Mouse (Mus musculus) MEL (cell line): Measurements from ENCODE around the gene Zfp414. TPM values are rescaled to one million over a fixed set of nuclear protein-coding genes. Genes with fewer than 3 reads are reported as not detected.

Experiments used
- DNase-seq: peaks from one replicate; pipeline ENCODE4 v3.0.0; 2011; ENCODE audit warnings: low read depth, low spot score
- H3K27ac ChIP-seq: 2 replicates; pipeline ENCODE4 v1.5.1; 2012; ENCODE audit warnings: low read depth, mild to moderate bottlenecking, control low read depth, low read length, moderate library complexity; ENCODE audit not compliant: control insufficient read depth
- H3K27me3 ChIP-seq, 2 experiments: fragments of 150-350 bp in 1 of 2; sonication (generic) in 1 of 2; 2 replicates each; pipeline ENCODE4 v1.6.1; 2012; ENCODE audit warnings: low read length in 2 of 2, mild to moderate bottlenecking in 2 of 2, improper control_type of control experiment in 1 of 2, moderate library complexity in 1 of 2; ENCODE audit not compliant: insufficient read depth in 2 of 2, control insufficient read depth in 1 of 2
- H3K36me3 ChIP-seq, 2 experiments: 2 replicates each; pipeline ENCODE4 v1.6.1; 2012 to 2014; ENCODE audit warnings: low read length in 2 of 2, improper control_type of control experiment in 1 of 2, inconsistent platforms in 1 of 2, mild to moderate bottlenecking in 1 of 2; ENCODE audit not compliant: insufficient read depth in 2 of 2, control insufficient read depth in 1 of 2
- H3K4me1 ChIP-seq, 2 experiments: fragments of 150-350 bp in 1 of 2; sonication (generic) in 1 of 2; 2 replicates each; pipeline ENCODE4 v1.6.1; 2012; ENCODE audit warnings: low read length in 2 of 2, improper control_type of control experiment in 1 of 2, mild to moderate bottlenecking in 1 of 2; ENCODE audit not compliant: insufficient read depth in 2 of 2, control insufficient read depth in 1 of 2
- H3K4me3 ChIP-seq, 2 experiments: fragments of 150-350 bp in 1 of 2; sonication (generic) in 1 of 2; 2 replicates each; pipeline ENCODE4 v1.5.1; 2012; ENCODE audit warnings: low read depth in 2 of 2, low read length in 2 of 2, mild to moderate bottlenecking in 2 of 2, moderate library complexity in 2 of 2, control low read depth in 1 of 2, improper control_type of control experiment in 1 of 2; ENCODE audit not compliant: control insufficient read depth in 1 of 2, insufficient read depth in 1 of 2
- H3K79me2 ChIP-seq: 2 replicates; pipeline ENCODE4 v1.6.1; 2012; ENCODE audit warnings: mild to moderate bottlenecking, low read length, moderate library complexity; ENCODE audit not compliant: control insufficient read depth, poor library complexity, insufficient read depth
- H3K9ac ChIP-seq: 2 replicates; pipeline ENCODE4 v1.6.1; 2012; ENCODE audit warnings: low read depth, mild to moderate bottlenecking, control low read depth, low read length, moderate library complexity; ENCODE audit not compliant: control insufficient read depth, poor library complexity, severe bottlenecking
- H3K9me3 ChIP-seq: fragments of 150-350 bp; sonication (generic); replicated peaks from 2 replicates; pipeline ENCODE4 v1.6.1; 2012; ENCODE audit warnings: mild to moderate bottlenecking, low read length, improper control_type of control experiment, moderate library complexity; ENCODE audit not compliant: insufficient read depth
- CHD1 ChIP-seq: IDR thresholded peaks from 2 replicates; pipeline ENCODE4 v1.6.1; 2012; ENCODE audit warnings: low read depth, mild to moderate bottlenecking, inconsistent platforms, low read length, improper control_type of control experiment
- CHD2 ChIP-seq: IDR thresholded peaks from 2 replicates; pipeline ENCODE4 v1.6.1; 2011; ENCODE audit warnings: low read length, improper control_type of control experiment
- E2F4 ChIP-seq: IDR thresholded peaks from 2 replicates; pipeline ENCODE4 v1.6.1; 2011; ENCODE audit warnings: low read depth, low read length, improper control_type of control experiment, borderline replicate concordance
- EP300 ChIP-seq, 2 experiments: IDR thresholded peaks; 2 replicates each; pipeline ENCODE4 v1.6.1; 2011; ENCODE audit warnings: improper control_type of control experiment in 2 of 2, low read length in 2 of 2, low read depth in 1 of 2, mild to moderate bottlenecking in 1 of 2
- ETS1 ChIP-seq: IDR thresholded peaks from 2 replicates; pipeline ENCODE4 v1.6.1; 2012; ENCODE audit warnings: low read depth, mild to moderate bottlenecking, inconsistent platforms, low read length, improper control_type of control experiment, moderate library complexity
- GATA1 ChIP-seq: IDR thresholded peaks from 2 replicates; pipeline ENCODE4 v1.6.1; 2011; ENCODE audit warnings: low read depth, low read length, improper control_type of control experiment
- JUND ChIP-seq: IDR thresholded peaks from 2 replicates; pipeline ENCODE4 v1.6.1; 2011; ENCODE audit warnings: low read depth, mild to moderate bottlenecking, improper control_type of control experiment, low read length
- MAX ChIP-seq: IDR thresholded peaks from 2 replicates; pipeline ENCODE4 v1.6.1; 2011; ENCODE audit warnings: low read length, improper control_type of control experiment
- MEF2A ChIP-seq: IDR thresholded peaks from 2 replicates; pipeline ENCODE4 v1.6.1; 2014; ENCODE audit warnings: low read depth, mild to moderate bottlenecking, inconsistent platforms, low read length, improper control_type of control experiment; ENCODE audit not compliant: poor library complexity, insufficient replicate concordance, severe bottlenecking; ENCODE audit errors: extremely low read depth
- MYC ChIP-seq: IDR thresholded peaks from 2 replicates; pipeline ENCODE4 v1.6.1; 2011; ENCODE audit warnings: low read depth, mild to moderate bottlenecking, low read length, improper control_type of control experiment, moderate library complexity
- NELFE ChIP-seq: IDR thresholded peaks from 2 replicates; pipeline ENCODE4 v1.6.1; 2011; ENCODE audit warnings: low read depth, low read length, improper control_type of control experiment
- POLR2A ChIP-seq, 2 experiments: IDR thresholded peaks; 2 replicates each; pipeline ENCODE4 v1.6.1; 2011 to 2012; ENCODE audit warnings: low read length in 2 of 2, mild to moderate bottlenecking in 2 of 2, control low read depth in 1 of 2, improper control_type of control experiment in 1 of 2, low read depth in 1 of 2, moderate library complexity in 1 of 2; ENCODE audit not compliant: control insufficient read depth in 1 of 2, insufficient read depth in 1 of 2, poor library complexity in 1 of 2
- RCOR1 ChIP-seq: IDR thresholded peaks from 2 replicates; pipeline ENCODE4 v1.6.1; 2012; ENCODE audit warnings: low read depth, mild to moderate bottlenecking, inconsistent platforms, low read length, improper control_type of control experiment
- SIN3A ChIP-seq: IDR thresholded peaks from 2 replicates; pipeline ENCODE4 v1.6.1; 2012; ENCODE audit warnings: low read length, improper control_type of control experiment, inconsistent platforms
- SMC3 ChIP-seq: IDR thresholded peaks from 2 replicates; pipeline ENCODE4 v1.6.1; 2011; ENCODE audit warnings: low read depth, low read length, improper control_type of control experiment
- TBP ChIP-seq: IDR thresholded peaks from 2 replicates; pipeline ENCODE4 v1.8.0; 2011; ENCODE audit warnings: low read depth, low read length, improper control_type of control experiment
- USF2 ChIP-seq, 2 experiments: IDR thresholded peaks; 2 replicates each; pipeline ENCODE4 v1.6.1; 2011 to 2012; ENCODE audit warnings: improper control_type of control experiment in 2 of 2, low read length in 2 of 2, borderline replicate concordance in 1 of 2, inconsistent platforms in 1 of 2, low read depth in 1 of 2, mild to moderate bottlenecking in 1 of 2; ENCODE audit not compliant: insufficient read depth in 1 of 2
- ZC3H11A ChIP-seq: IDR thresholded peaks from 2 replicates; pipeline ENCODE4 v1.6.1; 2012; ENCODE audit warnings: low read depth, mild to moderate bottlenecking, inconsistent platforms, low read length, improper control_type of control experiment
- ZNF384 ChIP-seq: IDR thresholded peaks from 2 replicates; pipeline ENCODE4 v1.6.1; 2012; ENCODE audit warnings: low read depth, mild to moderate bottlenecking, inconsistent platforms, low read length, improper control_type of control experiment
- polyA plus RNA-seq, 2 experiments: library from polyadenylated mRNA; stranded (reverse) in 1 of 2; unstranded in 1 of 2; fragments of >175 nt in 1 of 2; fragments of >200 nt in 1 of 2; gene quantifications; 2 replicates each; pipeline versions ENCODE4 v1.2.1 to v1.2.4; 2012; ENCODE audit warnings: low replicate concordance in 2 of 2, low read depth in 1 of 2; ENCODE audit not compliant: insufficient read length in 2 of 2, insufficient read depth in 1 of 2, missing spikeins in 1 of 2
- total RNA-seq: library from RNA; depleted of rRNA; stranded (reverse); fragments of 300-350 nt; gene quantifications from 2 replicates; pipeline ENCODE4 v1.2.3, GENCODE M21; 2012

Gene Zfp414
- total and polyA plus RNA-seq, 3 experiments: 8.1 to 52.2 TPM; not detected in 1

GRCm38 (mm10) chr17:33627281-33627680 lies 1.6 kb upstream of the Zfp414 start:
- Histone ChIP-seq H3K27me3 (no peaks in the 10 kb centered on the region), H3K79me2 (peaks cover 1% of the 10 kb centered on the region; the same call in 1 of the 2 replicates), H3K27ac (no peak overlapping the region), H3K9ac (no peak overlapping the region), H3K4me1 (peaks cover 0 to 12% of the 10 kb centered on the region in 2 experiments; a peak in 2 of 4 replicates), H3K36me3 (peaks cover 0 to 7% of the 10 kb centered on the region in 2 experiments; a peak in 2 of 4 replicates), H3K9me3 (no peaks in the 10 kb centered on the region), H3K4me3 (no peak overlapping the region)
- TF ChIP-seq SMC3 (no peak), E2F4 (no peak), JUND (no peak), CHD1 (no peak), TBP (no peak), MYC (no peak), ZC3H11A (no peak), MAX (no peak), MEF2A (no peak), CHD2 (no peak), USF2 (IDR thresholded peaks at IDR 0.05; ENCODE audit: borderline replicate concordance in 1 of 2, insufficient read depth in 1 of 2, low read depth in 1 of 2, low read length in 2 of 2) (no peak), POLR2A (IDR thresholded peaks at IDR 0.05; ENCODE audit: control insufficient read depth in 1 of 2, insufficient read depth in 1 of 2, low read depth in 1 of 2, low read length in 2 of 2, poor library complexity in 1 of 2) (no peak)
- DNase-seq: no peak

GRCm38 (mm10) chr17:33629487-33630125 lies 716 bp downstream of the Zfp414 start:
- Histone ChIP-seq H3K27me3 (no peaks in the 10 kb centered on the region), H3K27ac (peak overlapping the region; percentile 95), H3K4me1 (peaks cover 0 to 12% of the 10 kb centered on the region in 2 experiments; a peak in 2 of 4 replicates), H3K79me2 (peaks cover 1% of the 10 kb centered on the region; the same call in 1 of the 2 replicates), H3K9ac (peak overlapping the region; percentile 92), H3K36me3 (peaks cover 0 to 7% of the 10 kb centered on the region in 2 experiments; a peak in 2 of 4 replicates), H3K9me3 (no peaks in the 10 kb centered on the region)
- no peak for DNase-seq
- no peak for TF ChIP-seq NELFE
- TF ChIP-seq RCOR1: peak; percentile 46; the same call in 1 of the 2 replicates
- TF ChIP-seq EP300 (IDR thresholded peaks at IDR 0.05; ENCODE audit: low read depth in 1 of 2, low read length in 2 of 2): peak in 1 of 2 experiments; percentile 62; a peak in 3 of 4 replicates
- no peak for TF ChIP-seq MYC
- TF ChIP-seq ETS1: peak; percentile 51
- no peak for TF ChIP-seq USF2 (IDR thresholded peaks at IDR 0.05; ENCODE audit: borderline replicate concordance in 1 of 2, insufficient read depth in 1 of 2, low read depth in 1 of 2, low read length in 2 of 2)
- 0 out of 2 replicates have a peak, but pooled peaks have one; percentile 53 for TF ChIP-seq JUND
- TF ChIP-seq GATA1: peak; percentile 86
- TF ChIP-seq SIN3A: peak; percentile 50; the same call in 1 of the 2 replicates
- TF ChIP-seq ZNF384: peak; percentile 51
- TF ChIP-seq, all 39 proteins: peak for 7
- H3K4me3 ChIP-seq: peak overlapping the region; percentile 74 to 82
